Mouse (Mus musculus): Measurements from ENCODE around the gene Grid1.

The Grid1 gene

DNA sequence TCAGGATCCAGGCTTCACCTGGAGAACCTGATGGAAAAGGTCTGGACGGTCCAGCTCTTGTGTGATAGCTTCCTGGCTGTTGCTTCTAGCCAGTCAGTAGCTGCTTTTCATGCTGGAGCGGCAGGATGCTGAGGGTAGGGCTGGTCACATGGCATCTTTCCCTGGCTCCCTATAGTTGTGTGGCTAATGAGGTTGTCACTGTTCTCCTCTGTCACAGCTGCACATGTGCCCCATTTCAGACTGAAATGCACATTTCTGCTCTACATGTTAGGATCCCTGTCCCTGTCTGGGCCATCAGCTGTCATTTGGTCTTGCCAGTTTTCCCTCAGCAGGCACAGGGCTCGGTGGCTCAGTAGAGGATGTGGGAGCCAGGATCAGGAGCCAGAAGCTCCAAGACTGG lies 17.2 kb downstream of the Grid1 start:
- DNase-seq (ENCODE audit: low spot score): no peak

DNA sequence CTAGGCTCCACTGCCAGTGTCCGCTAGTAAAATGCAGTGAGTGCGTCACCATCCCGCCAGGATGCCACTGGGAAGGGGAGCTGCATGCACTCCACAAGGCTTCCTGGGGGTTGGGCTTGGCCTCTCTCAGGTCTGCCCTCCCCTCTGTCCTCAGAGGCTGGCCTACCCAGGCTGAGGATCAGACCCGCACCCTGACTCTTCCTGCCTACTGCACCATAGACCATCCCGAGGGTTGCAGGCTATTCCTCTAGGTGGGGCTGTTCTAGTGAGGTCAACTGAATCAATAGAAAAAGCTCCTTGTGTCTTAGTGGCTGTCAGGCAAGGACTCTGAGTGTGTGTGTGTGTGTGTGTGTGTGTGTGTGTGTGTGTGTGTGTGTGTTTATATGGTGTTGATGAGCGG lies 19.1 kb downstream of the Grid1 start:
- no peak for DNase-seq (ENCODE audit: low spot score)

DNA sequence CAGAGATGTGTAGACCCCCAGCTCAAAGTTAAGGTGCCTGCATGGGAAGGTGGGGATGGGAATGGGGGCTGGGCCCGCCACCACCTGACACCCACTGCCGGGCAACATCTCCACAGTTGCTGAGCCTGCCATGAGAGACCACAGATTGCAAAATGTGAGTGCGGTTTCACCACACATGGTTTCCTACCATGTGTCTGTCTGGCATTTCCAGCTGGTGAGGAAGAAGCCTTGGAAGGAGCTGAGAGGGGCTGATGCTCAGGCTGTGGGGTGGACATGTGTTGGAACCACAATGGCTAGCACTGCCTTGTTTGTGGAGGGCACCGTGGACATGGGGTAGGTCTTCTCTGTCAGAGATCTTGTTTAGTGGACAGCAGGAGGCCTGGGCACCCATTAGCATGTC lies 20.0 kb downstream of the Grid1 start:
- no peak for DNase-seq (ENCODE audit: low spot score)

DNA sequence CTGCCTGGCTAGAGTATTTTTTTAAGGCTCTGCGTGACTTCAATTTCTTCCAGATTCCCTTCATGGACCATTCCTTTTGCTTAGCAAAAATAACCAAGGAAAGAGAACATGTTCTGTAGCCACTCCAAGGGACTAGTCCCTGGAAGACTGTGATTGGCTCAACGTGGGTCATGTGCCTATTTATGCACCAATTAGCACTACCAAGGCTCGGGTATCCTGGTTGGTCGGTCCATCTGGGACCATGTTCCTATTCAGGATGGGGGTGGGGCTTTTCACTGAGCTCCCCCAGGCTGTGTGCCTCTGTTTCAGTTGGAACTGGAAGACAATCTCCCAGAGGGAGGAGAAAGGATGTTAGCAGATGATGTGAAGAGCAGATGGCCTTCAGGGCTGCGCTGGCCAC lies 23.7 kb downstream of the Grid1 start:
- no peak for DNase-seq (ENCODE audit: low spot score)

DNA sequence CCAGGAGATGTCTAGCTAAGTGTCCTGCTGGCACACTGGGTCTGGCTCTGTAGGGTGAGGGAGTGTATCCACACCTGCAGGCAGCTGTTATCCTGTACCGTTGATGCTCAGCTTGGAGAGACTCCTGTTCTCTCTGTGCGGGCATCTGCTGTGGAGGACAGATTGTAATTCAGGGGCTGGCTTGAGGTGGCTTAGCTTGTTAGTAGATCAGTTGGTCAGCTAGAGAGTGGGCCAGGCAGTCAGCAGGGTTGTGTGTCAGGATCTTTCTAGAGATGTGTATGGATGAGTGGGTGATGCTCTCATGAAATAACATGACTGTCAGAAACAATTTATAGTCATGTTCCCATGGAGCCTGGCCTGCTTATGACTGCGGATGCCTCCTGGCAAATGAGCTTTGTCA lies 24.3 kb downstream of the Grid1 start:
- DNase-seq (ENCODE audit: low spot score): no peak

DNA sequence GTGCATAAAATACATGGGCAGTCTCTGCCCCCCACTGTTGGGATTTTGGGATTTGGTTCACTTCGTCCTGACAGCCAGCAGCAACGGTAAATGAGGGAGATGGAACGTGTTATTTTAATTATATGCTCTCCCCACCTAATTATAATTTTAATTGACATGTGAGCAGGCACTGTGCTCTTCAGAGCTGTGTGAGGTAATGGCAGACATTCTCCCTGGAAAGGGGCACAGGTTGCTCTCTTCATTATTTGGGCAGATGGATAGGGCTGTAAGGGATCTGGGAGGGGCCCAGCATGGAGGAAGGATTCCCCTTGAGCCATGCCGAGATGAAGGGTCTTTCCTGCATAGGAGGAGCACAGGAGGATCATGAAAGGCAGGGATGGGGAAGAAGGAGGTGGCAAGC lies 26.9 kb downstream of the Grid1 start:
- DNase-seq (ENCODE audit: low spot score): no peak

DNA sequence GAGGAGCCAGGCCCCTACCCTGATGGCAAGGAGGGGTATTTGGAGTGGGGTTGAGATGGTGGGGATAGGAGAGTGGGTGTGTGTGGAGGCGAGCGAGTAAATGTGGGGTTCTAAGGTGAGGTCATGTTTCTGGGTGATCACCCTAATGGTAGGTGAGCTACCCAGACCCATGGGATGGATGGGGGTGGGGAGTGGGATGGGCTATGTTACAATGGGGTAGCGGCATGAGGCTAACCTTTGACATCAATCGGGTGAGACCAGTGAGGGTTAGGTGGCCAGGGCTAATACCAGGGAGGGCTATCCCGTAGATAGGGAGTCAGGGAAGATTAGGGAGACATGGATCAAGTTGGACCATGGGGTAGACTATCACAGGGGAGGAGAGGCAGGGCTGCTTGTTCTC lies 27.7 kb downstream of the Grid1 start:
- DNase-seq (ENCODE audit: low spot score): no peak

DNA sequence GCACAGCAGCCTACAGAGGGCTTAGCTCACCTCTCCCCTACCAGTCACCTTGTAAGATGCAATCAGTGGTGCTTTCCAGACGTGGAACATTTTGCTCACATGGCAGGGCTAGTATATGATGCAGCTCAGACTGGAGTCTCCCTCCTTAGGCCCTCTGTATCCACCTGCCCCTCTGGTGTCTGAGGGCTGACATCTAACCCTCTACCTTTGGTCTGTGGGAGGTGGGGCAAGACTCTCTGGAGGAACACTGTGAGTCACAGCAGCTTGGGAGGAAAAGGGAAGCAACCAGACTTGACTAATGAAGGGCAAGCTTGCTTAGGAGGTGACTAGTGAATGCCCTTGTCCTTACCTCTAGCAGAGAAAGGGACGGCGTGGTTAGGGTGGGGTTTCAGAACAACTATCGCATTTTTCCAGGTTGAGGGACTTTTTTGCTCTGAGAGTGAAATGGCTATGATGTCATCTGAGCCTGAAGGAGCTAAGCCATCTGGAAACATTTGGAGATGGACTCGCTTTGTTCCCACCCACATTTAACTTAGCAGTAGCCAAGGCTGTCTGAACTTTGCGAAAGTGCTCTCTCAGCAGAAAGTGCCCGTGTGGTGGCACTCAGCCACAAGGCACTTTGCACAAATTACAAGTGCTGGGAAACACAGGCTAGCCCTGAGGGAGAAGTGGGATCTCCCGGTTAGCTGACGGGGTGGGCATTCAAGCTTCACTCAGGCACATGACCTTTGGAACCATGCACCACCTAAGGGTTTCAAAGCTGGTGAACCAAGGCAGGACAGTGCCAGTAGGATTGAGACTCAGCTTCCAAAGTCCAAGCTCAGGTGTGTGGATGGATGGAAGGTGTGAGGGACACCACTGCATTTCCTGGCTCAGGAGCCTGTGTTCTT lies 41.2 kb downstream of the Grid1 start:
- DNase-seq (ENCODE audit: low spot score): no peak

DNA sequence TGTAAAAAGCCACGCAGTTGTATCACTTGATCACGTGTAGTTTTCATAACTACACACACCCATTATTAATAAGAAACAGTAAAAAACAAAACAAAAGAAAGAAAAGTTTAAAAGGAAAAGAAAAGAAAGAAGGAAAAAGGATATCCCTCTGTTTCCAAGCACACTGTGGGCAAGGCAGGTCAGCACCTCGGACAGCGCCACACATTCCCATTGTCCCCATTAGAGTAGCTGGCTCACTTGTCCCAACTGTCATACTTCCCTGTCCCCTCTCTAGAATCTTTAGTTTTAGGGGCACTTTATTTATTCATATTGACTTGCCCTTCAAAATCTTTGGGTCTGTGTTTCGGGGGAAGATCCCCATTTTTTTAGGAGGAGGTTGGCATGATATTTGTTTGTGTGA lies 47.4 kb downstream of the Grid1 start:
- no peak for DNase-seq (ENCODE audit: low spot score)

DNA sequence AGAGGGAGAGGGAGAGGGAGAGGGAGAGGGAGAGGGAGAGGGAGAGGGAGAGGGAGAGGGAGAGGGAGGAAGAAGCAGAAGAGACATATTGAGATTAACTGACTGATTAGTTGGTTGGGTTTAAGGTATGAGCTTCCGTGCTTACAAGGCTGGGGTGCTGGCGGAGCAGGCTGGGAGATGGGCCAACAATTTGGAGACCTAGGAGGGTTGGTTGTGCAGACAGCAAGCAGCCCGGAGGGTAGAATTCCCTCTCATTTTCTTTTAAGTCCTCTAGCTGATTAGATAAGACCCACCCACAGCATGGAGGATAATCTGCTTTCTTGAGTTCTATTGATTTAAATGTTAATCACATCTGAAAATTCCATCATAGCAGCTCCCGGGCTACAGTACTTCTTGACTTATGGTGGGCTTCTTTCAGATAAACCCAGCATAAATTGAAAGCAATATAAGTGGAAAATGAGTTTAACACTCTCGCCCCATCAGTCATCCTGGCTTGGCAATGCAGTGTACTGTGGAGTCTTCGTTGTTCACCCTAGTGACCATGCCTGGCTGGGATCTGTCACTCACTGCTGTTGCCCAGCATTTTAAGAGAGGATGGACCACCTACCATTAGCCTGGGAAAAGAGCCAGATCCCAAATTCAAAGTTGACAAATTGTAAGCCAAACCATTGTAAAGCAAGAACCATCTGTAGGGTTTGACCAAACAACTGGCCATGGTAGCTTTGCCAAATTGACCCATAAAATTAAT lies 48.8 kb downstream of the Grid1 start:
- DNase-seq (ENCODE audit: low spot score): no peak

DNA sequence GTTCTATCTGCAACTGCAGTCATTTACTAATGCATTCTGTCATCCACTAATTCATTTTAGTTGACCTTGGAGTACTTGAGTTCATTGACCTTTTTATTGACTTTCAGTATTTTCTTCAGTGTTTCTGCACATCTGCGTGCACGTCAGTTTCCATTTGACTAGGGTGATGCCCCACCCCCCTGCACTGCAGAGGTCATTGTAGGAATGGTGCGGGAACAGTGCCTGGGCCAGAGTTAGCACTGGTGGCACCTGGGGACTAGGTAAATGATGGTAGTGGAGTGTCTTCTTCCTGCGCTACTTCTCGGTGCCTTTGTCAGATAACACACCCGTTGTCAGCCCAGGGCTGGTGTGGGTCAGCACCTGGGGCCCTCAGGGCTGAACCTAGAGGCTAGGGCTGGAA lies 60.1 kb downstream of the Grid1 start:
- no peak for DNase-seq (ENCODE audit: low spot score)

DNA sequence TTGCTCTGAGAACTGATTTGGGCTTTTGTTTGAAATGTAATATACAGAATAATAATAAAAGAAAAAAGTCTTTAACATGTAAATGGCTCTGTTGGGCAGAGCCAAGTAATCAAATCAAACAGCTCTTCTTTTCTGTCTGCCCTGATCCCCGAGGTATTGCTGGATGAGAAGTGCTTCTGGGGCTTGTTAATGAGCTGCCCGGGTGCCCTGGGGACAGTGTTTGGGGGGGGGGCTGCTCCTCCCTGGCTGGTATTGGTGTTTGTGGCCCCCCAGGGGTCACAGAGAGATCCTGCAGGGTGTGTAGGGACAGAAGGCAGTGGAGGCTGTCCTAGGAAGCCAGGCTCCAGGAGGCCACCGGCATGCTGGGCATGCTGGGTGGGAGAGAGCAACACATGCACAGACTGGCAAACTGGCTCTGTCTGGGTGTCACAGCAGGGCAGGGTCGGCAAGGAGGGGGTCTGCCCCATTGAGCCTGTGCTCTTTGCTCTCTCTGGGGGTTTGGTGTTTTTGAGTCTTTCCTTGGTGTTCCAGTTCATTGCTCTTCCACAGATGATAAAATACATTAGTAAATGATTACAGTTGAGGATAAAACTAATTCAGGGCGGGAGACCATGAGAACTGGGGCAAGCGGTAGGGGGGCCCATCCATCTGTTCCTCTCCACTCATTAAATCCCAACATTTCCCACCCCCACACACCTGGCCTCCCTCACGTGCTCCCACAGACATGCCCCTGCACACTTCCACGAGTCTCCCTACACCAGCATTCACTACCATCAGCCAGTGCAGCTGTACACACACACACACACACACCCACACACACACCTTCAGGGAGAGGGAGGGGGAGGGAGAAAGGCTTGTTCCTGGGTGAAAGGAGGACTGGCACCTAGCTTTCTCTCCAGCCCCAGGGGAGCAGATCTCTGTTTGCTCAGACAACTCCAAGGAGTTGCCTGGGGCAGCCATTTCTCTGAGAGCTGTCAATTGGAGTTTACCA lies 60.8 kb downstream of the Grid1 start:
- no peak for DNase-seq (ENCODE audit: low spot score)

DNA sequence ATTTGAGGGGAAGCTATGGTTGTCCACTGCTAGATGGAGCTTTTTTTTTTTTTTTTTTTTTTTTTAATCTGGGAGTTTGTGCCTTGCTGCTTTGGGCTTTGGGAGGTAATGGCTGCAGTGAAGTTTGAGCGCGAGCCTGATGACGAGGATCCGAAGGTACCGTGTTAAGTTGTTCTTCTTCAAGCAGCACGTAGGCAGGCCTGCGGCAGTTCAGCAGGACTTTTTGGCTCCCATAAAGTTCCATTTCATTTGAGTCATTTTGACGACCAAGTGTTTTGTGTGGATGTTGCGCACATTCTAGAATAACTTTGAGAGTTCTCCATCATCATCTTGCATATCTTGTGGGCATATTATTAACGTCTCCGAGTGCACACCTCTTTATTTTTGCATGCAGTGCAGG lies 64.3 kb downstream of the Grid1 start:
- DNase-seq (ENCODE audit: low spot score): no peak

DNA sequence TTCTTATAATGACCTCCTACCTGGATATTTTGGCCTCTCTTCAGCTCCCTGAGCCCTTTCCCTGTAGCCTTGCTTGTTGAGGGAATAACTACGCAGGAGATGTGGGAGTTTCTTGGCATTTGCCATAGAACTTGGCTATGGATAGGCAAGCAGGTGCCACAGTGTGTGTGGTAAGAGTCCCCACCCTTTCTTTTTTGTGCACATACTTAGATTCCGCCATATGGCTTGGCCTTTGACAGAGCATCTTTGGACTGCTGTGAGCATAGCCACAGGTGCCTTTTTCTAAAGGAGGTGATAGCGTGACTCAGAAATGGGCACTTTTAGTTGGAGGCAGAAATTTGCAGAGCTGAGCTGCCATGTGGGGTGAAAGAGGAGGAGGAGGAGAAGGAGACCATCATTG lies 64.7 kb downstream of the Grid1 start:
- no peak for DNase-seq (ENCODE audit: low spot score)

DNA sequence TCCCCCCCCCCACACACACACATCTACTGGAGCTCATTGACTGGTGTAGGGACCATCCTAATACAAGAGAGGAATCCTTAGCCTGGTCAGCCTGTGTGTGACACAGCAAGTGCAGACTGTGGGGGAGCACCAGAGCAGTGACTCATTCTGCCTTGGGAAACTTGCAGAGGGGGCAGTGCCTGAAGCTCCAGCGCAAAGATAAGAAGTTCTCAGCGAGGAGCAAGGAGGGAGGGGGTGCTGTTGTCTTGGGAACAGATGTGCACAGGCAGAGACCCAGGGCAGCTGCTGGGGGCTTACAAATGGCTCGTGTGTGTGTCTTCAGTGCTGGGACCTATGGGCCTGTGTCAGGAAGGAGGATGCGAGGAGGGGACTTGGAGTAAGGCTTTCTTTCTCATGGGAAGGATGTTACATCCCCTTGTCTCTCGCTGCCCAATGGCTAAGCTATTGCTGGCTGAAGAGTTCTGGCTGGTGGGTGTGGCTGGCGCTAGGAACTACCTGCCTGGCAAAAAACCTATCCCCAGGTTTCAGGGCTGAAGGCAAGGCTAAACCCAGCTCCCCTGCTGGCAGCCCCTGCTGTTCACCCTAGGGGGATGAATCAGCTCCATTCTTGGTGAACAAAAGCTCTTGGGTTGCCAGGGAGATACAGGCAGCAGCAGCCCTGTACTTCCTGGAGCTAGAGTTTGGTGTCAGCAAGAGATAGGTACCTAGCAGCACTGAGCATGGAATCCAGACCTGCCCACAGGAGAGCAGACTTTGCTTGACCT lies 72.0 kb downstream of the Grid1 start:
- peak; percentile 34 for DNase-seq (ENCODE audit: low spot score)

DNA sequence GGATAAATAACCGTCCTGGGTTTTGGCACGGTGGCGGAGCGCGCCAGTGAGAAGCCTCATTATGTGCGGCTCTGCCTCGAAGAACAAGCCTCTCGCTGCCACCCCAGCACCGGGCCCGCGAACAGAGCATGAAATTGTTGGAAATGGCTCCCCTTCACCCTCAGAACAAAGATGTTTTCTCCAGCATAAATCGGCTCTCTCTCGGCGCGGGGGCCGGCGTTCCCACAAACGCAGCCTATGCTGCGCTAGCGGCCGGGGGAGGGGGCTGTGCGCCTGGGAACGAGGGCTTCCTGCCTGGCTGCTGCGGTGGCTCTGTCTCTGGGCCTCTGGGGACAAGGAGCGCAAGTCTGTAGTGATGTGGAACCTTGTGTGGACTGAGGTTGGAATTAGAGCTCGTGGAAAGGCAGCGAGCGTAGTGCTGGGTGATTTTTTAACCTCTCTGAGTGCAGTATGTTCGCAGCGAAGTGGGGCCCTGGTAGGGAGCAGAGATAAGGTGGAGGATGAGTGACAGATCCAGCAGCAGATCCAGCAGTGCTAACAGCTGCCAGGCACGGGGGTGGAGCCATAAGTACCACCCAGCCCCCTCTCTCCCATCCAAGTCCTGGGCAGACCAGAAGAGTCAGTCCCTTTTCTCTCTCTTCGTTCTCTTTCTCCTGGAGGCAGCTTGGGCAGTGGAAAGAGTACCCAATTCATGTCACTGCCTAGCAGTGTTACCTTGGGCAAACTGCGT lies 76.5 kb downstream of the Grid1 start:
- peak; percentile 51 for DNase-seq (ENCODE audit: low spot score)

DNA sequence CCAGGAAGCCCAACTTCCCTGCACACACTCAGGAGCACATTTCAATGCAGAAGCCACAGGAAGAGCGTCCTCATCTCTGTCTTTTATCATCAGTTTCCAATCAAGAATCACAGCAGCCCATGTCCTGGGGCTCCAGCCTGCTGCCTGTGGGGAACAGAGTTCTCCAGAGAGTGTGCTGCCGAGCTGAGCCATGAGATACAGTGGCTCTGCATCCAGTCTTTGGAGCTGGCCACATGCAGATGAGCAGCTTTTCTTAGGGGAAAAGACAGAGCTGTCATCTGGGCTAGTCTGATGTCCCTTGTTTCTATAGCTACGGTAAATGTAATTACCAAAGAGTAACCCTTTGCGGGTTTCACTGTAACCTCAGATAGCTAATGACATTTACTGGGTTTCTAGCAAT lies 83.9 kb downstream of the Grid1 start:
- DNase-seq (ENCODE audit: low spot score): no peak

DNA sequence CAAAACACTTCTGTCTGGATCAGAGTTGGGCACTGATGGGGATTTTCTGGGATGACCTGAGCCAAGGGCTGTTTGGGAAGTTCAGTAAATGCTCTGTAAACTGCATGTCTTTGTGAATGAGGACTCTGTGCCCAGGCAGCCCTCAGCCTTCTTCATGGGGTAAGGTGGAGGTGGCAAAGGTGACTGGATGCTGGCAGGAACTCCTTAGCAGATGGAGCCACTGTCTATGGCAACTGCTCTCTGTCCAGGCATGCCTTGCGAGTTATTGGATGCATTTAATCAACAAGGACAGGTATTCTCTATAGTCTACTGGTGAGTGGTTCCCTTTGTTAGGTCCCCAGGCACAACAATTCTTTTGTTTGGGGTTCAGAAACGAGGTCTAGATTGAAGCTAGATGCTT lies 85.8 kb downstream of the Grid1 start:
- no peak for DNase-seq (ENCODE audit: low spot score)

DNA sequence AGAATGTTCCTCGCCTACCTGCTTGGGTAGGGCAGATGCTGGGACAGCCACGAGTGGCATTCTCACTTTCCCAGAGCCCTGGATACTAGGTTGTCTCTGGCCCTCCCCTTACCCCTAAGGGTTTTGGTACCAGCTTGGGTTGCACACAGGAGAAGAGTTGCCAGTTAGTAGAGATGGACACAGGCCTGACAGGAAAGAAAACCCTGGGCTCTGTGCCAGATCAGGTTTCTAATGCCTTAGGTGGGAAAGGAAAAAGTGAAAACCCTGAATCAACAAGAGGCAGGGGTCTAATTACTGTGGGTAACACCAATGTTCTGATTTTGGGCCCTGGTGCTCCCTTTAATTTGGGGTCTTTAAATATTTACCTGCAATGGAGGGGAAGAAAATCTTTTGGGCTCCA lies 88.5 kb downstream of the Grid1 start:
- no peak for DNase-seq (ENCODE audit: low spot score)

DNA sequence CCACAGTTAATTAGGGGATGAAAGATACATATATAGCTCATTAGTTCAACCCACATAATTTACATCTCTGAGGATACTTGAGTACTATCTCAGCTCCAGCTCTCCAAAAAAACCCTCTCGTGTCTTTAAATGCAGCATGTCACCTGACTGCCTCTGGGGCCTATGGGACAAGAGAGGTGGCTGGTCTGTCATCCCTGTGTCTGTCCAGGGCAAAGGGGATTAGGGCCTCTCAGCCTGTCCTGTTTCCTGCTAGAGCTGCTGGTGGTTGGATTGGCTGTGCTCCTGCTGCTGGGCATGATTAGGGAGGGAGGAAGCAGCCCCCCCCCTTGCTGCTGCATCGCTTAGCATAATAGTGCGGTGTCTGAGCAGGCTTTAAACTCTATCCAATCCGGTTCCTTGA lies 88.9 kb downstream of the Grid1 start:
- DNase-seq (ENCODE audit: low spot score): no peak

DNA sequence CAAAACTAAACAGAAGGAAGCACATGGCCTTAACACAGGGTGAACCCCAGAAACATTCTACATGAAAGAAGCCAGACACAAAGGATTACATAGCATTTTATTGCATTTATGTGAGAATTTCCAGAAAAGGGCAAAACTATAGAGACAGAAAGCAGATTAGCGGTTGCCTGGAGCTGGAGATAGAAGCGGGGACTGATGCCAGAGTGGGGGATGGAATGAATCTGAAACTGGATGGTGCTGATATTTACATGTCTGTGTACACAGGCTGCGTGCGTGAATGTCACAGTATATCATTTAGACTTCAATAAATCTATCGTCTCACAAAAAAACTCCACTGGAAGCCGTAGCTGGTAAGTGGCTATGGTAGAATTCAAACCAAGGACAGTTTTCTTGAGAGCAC lies 96.4 kb downstream of the Grid1 start:
- DNase-seq (ENCODE audit: low spot score): no peak
